Mouse (Mus musculus): ENCODE measurements around the gene D330020A13Rik. TPM values are rescaled to one million over a fixed set of nuclear protein-coding genes. Genes with fewer than 3 reads are reported as not detected.
"Not testable (repeated sequence)": the region's sequence is repeated elsewhere in the genome, so short reads cannot be mapped to it uniquely, and the experiment has no call there.

Gene D330020A13Rik
- polyA plus RNA-seq, 1 experiment from 2014 or later: not detected

- WGBS: 36% methylated on average over 7 of the region's 7 CpGs
- Histone ChIP-seq H3K36me3 (ENCODE audit: control insufficient read depth, insufficient read depth, low read length) (no peaks in the 10 kb centered on the region), H3K27ac (ENCODE audit: low read length) (no peak overlapping the region), H3K9me3 (replicated peaks; ENCODE audit: control insufficient read depth, low read length) (no peaks in the 10 kb centered on the region), H3K27me3 (ENCODE audit: control insufficient read depth, insufficient read depth, low read length) (peaks cover 1% of the 10 kb centered on the region; the same call in 1 of the 2 replicates), H3K4me1 (ENCODE audit: control insufficient read depth, insufficient read depth, low read length) (no peaks in the 10 kb centered on the region), H3K9ac (ENCODE audit: low read length) (no peak overlapping the region), H3K4me2 (ENCODE audit: low read depth, low read length) (no peak overlapping the region), H3K4me3 (replicated peaks; ENCODE audit: low read length) (no peak overlapping the region)
- ATAC-seq (ENCODE audit: insufficient read depth, low FRiP score): no peak
These were observed 5.6 kb upstream of the D330020A13Rik start for GRCm38 (mm10) chr6:120288541-120288940.

- peaks cover 5% of the 10 kb centered on the region; the same call in 1 of the 2 replicates for H3K27me3 ChIP-seq (ENCODE audit: control insufficient read depth, insufficient read depth, low read length)
- H3K9ac ChIP-seq (ENCODE audit: low read length): no peak overlapping the region
- no peaks in the 10 kb centered on the region for H3K9me3 ChIP-seq (replicated peaks; ENCODE audit: control insufficient read depth, low read length)
- H3K27ac ChIP-seq (ENCODE audit: low read length): no peak overlapping the region
- ATAC-seq (ENCODE audit: insufficient read depth, low FRiP score): no peak
- H3K4me3 ChIP-seq (replicated peaks; ENCODE audit: low read length): no peak overlapping the region
- 83% methylated on average over 4 of the region's 4 CpGs for WGBS
- no peak overlapping the region for H3K4me2 ChIP-seq (ENCODE audit: low read depth, low read length)
- no peaks in the 10 kb centered on the region for H3K4me1 ChIP-seq (ENCODE audit: control insufficient read depth, insufficient read depth, low read length)
- H3K36me3 ChIP-seq (ENCODE audit: control insufficient read depth, insufficient read depth, low read length): no peaks in the 10 kb centered on the region
These were observed 4.7 kb upstream of the D330020A13Rik start for GRCm38 (mm10) chr6:120289430-120289829.

GRCm38 (mm10) chr6:120291396-120292009 lies 2.7 kb upstream of the D330020A13Rik start:
- no peak overlapping the region for H3K4me3 ChIP-seq (replicated peaks; ENCODE audit: low read length)
- no peak overlapping the region for H3K9ac ChIP-seq (ENCODE audit: low read length)
- H3K4me1 ChIP-seq (ENCODE audit: control insufficient read depth, insufficient read depth, low read length): no peaks in the 10 kb centered on the region
- WGBS: 92% methylated on average over 7 of the region's 7 CpGs
- H3K9me3 ChIP-seq (replicated peaks; ENCODE audit: control insufficient read depth, low read length): no peaks in the 10 kb centered on the region
- H3K36me3 ChIP-seq (ENCODE audit: control insufficient read depth, insufficient read depth, low read length): no peaks in the 10 kb centered on the region
- no peak overlapping the region for H3K27ac ChIP-seq (ENCODE audit: low read length)
- H3K27me3 ChIP-seq (ENCODE audit: control insufficient read depth, insufficient read depth, low read length): peaks cover 5% of the 10 kb centered on the region; the same call in 1 of the 2 replicates
- ATAC-seq (ENCODE audit: insufficient read depth, low FRiP score): no peak
- H3K4me2 ChIP-seq (ENCODE audit: low read depth, low read length): no peak overlapping the region

- Histone ChIP-seq H3K27ac (ENCODE audit: low read length) (peak overlapping the region; percentile 11; the same call in 1 of the 2 replicates), H3K27me3 (ENCODE audit: control insufficient read depth, insufficient read depth, low read length) (peaks cover 5% of the 10 kb centered on the region; the same call in 1 of the 2 replicates), H3K36me3 (ENCODE audit: control insufficient read depth, insufficient read depth, low read length) (no peaks in the 10 kb centered on the region), H3K4me1 (ENCODE audit: control insufficient read depth, insufficient read depth, low read length) (no peaks in the 10 kb centered on the region), H3K4me2 (ENCODE audit: low read depth, low read length) (peak overlapping the region; percentile 96), H3K9ac (ENCODE audit: low read length) (peak overlapping the region; percentile 73), H3K4me3 (replicated peaks; ENCODE audit: low read length) (peak overlapping the region; percentile 63), H3K9me3 (replicated peaks; ENCODE audit: control insufficient read depth, low read length) (no peaks in the 10 kb centered on the region)
- WGBS: under 1% methylated on average over 16 of the region's 16 CpGs
- peak; percentile 87 for ATAC-seq (ENCODE audit: insufficient read depth, low FRiP score)
These were observed 595 bp downstream of the D330020A13Rik start for GRCm38 (mm10) chr6:120294785-120295133.

GRCm38 (mm10) chr6:120296589-120296988 lies 2.4 kb downstream of the D330020A13Rik start:
- 96% methylated on average over 2 of the region's 2 CpGs for WGBS
- not testable (repeated sequence) for H3K27me3 ChIP-seq (ENCODE audit: control insufficient read depth, insufficient read depth, low read length); H3K36me3 ChIP-seq (ENCODE audit: control insufficient read depth, insufficient read depth, low read length); H3K27ac ChIP-seq (ENCODE audit: low read length); H3K9me3 ChIP-seq (replicated peaks; ENCODE audit: control insufficient read depth, low read length); ATAC-seq (ENCODE audit: insufficient read depth, low FRiP score); H3K4me2 ChIP-seq (ENCODE audit: low read depth, low read length); H3K4me3 ChIP-seq (replicated peaks; ENCODE audit: low read length); H3K9ac ChIP-seq (ENCODE audit: low read length); H3K4me1 ChIP-seq (ENCODE audit: control insufficient read depth, insufficient read depth, low read length)

- no peak overlapping the region for H3K4me3 ChIP-seq (replicated peaks; ENCODE audit: low read length)
- no peak overlapping the region for H3K27ac ChIP-seq (ENCODE audit: low read length)
- H3K36me3 ChIP-seq (ENCODE audit: control insufficient read depth, insufficient read depth, low read length): no peaks in the 10 kb centered on the region
- no peak overlapping the region for H3K4me2 ChIP-seq (ENCODE audit: low read depth, low read length)
- no peaks in the 10 kb centered on the region for H3K27me3 ChIP-seq (ENCODE audit: control insufficient read depth, insufficient read depth, low read length)
- WGBS: 19% methylated on average over 6 of the region's 6 CpGs
- 0 out of 2 replicates have a peak, but pooled peaks cover 5% of the 10 kb centered on the region for H3K4me1 ChIP-seq (ENCODE audit: control insufficient read depth, insufficient read depth, low read length)
- ATAC-seq (ENCODE audit: insufficient read depth, low FRiP score): peak; percentile 56; the same call in 1 of the 2 replicates
- H3K9me3 ChIP-seq (replicated peaks; ENCODE audit: control insufficient read depth, low read length): no peaks in the 10 kb centered on the region
- no peak overlapping the region for H3K9ac ChIP-seq (ENCODE audit: low read length)
These were observed 7.0 kb downstream of the D330020A13Rik start for GRCm38 (mm10) chr6:120301137-120301536.

- Histone ChIP-seq H3K27me3 (ENCODE audit: control insufficient read depth, insufficient read depth, low read length) (no peaks in the 10 kb centered on the region), H3K4me1 (ENCODE audit: control insufficient read depth, insufficient read depth, low read length) (0 out of 2 replicates have a peak, but pooled peaks cover 5% of the 10 kb centered on the region), H3K9ac (ENCODE audit: low read length) (0 out of 2 replicates have a peak overlapping the region, but pooled peaks have one; percentile 19), H3K9me3 (replicated peaks; ENCODE audit: control insufficient read depth, low read length) (no peaks in the 10 kb centered on the region), H3K4me3 (replicated peaks; ENCODE audit: low read length) (no peak overlapping the region), H3K36me3 (ENCODE audit: control insufficient read depth, insufficient read depth, low read length) (no peaks in the 10 kb centered on the region), H3K4me2 (ENCODE audit: low read depth, low read length) (peak overlapping the region; percentile 22; the same call in 1 of the 2 replicates), H3K27ac (ENCODE audit: low read length) (no peak overlapping the region)
- 27% methylated on average over 16 of the region's 16 CpGs for WGBS
- ATAC-seq (ENCODE audit: insufficient read depth, low FRiP score): no peak
These were observed 8.7 kb downstream of the D330020A13Rik start for GRCm38 (mm10) chr6:120302755-120303316.

- no peaks in the 10 kb centered on the region for H3K9me3 ChIP-seq (replicated peaks; ENCODE audit: control insufficient read depth, low read length)
- H3K27me3 ChIP-seq (ENCODE audit: control insufficient read depth, insufficient read depth, low read length): no peaks in the 10 kb centered on the region
- WGBS: 80% methylated on average over 3 of the region's 3 CpGs
- H3K4me3 ChIP-seq (replicated peaks; ENCODE audit: low read length): no peak overlapping the region
- no peaks in the 10 kb centered on the region for H3K36me3 ChIP-seq (ENCODE audit: control insufficient read depth, insufficient read depth, low read length)
- no peak overlapping the region for H3K9ac ChIP-seq (ENCODE audit: low read length)
- no peak overlapping the region for H3K27ac ChIP-seq (ENCODE audit: low read length)
- ATAC-seq (ENCODE audit: insufficient read depth, low FRiP score): no peak
- 0 out of 2 replicates have a peak, but pooled peaks cover 7% of the 10 kb centered on the region for H3K4me1 ChIP-seq (ENCODE audit: control insufficient read depth, insufficient read depth, low read length)
- H3K4me2 ChIP-seq (ENCODE audit: low read depth, low read length): no peak overlapping the region
These were observed 12.9 kb downstream of the D330020A13Rik start for GRCm38 (mm10) chr6:120306859-120307594.

- no peak overlapping the region for H3K4me2 ChIP-seq (ENCODE audit: low read depth, low read length)
- 55% methylated on average over 9 of the region's 9 CpGs for WGBS
- H3K9ac ChIP-seq (ENCODE audit: low read length): no peak overlapping the region
- no peak overlapping the region for H3K4me3 ChIP-seq (replicated peaks; ENCODE audit: low read length)
- peak; percentile 49; the same call in 1 of the 2 replicates for ATAC-seq (ENCODE audit: insufficient read depth, low FRiP score)
- H3K36me3 ChIP-seq (ENCODE audit: control insufficient read depth, insufficient read depth, low read length): no peaks in the 10 kb centered on the region
- no peaks in the 10 kb centered on the region for H3K9me3 ChIP-seq (replicated peaks; ENCODE audit: control insufficient read depth, low read length)
- H3K4me1 ChIP-seq (ENCODE audit: control insufficient read depth, insufficient read depth, low read length): 0 out of 2 replicates have a peak, but pooled peaks cover 3% of the 10 kb centered on the region
- no peak overlapping the region; the same call in 1 of the 2 replicates for H3K27ac ChIP-seq (ENCODE audit: low read length)
- no peaks in the 10 kb centered on the region for H3K27me3 ChIP-seq (ENCODE audit: control insufficient read depth, insufficient read depth, low read length)
These were observed 15.2 kb downstream of the D330020A13Rik start for GRCm38 (mm10) chr6:120309338-120309737.

Measured in stomach, embryonic 16.5 days (tissue).